Mouse (Mus musculus): ENCODE measurements around the gene Sptbn4. TPM values are rescaled to one million over a fixed set of nuclear protein-coding genes. Genes with fewer than 3 reads are reported as not detected.

Sptbn4 gene
- total RNA-seq, 1 experiment, result 9.1 TPM

GRCm38 (mm10) chr7:27328161-27328560 lies 119.3 kb downstream of the Sptbn4 start:
- in situ Hi-C loops (cut with MboI; ENCODE audit: low sequenced_read_pairs in 2 of 2, unreplicated experiment in 2 of 2), result no loop called here
- Histone ChIP-seq H3K4me1 (ENCODE audit: control insufficient read depth in 2 of 2, insufficient read depth in 2 of 2, low read length in 2 of 2, poor library complexity in 1 of 2) (peaks cover 16 to 27% of the 10 kb centered on the region in 2 experiments; a peak in 3 of 4 replicates), H3K9ac (ENCODE audit: insufficient read depth, low read depth, low read length, poor library complexity, severe bottlenecking) (peak overlapping the region; percentile 62; the same call in 1 of the 2 replicates), H3K9me3 (ENCODE audit: control insufficient read depth, insufficient read depth, low read depth, low read length) (no peaks in the 10 kb centered on the region), H3K4me3 (ENCODE audit: insufficient read depth in 1 of 2, low read depth in 1 of 2, low read length in 2 of 2, poor library complexity in 1 of 2, severe bottlenecking in 1 of 2) (peak overlapping the region in 1 of 2 experiments; percentile 52; a peak in 2 of 4 replicates), H3K27ac (ENCODE audit: insufficient read depth, low read depth, low read length, poor library complexity, severe bottlenecking) (no peak overlapping the region), H3K36me3 (ENCODE audit: control insufficient read depth, insufficient read depth, low read length, poor library complexity, severe bottlenecking) (peaks cover 20% of the 10 kb centered on the region)
- DNase-seq (ENCODE audit: low read depth, low spot score), result no peak
- TF ChIP-seq ZC3H11A (IDR thresholded peaks at IDR 0.05; ENCODE audit: borderline replicate concordance, low read depth, low read length) (no peak), ZNF384 (IDR thresholded peaks at IDR 0.05; ENCODE audit: low read depth, low read length) (no peak), CHD2 (IDR thresholded peaks at IDR 0.05; ENCODE audit: low read depth, low read length) (no peak), HCFC1 (IDR thresholded peaks at IDR 0.05; ENCODE audit: borderline replicate concordance, insufficient read depth, low read length) (no peak), MAFK (IDR thresholded peaks at IDR 0.05; ENCODE audit: insufficient read depth, low read depth, low read length) (no peak)

GRCm38 (mm10) chr7:27327500-27327899 lies 120.0 kb downstream of the Sptbn4 start:
- no peak for DNase-seq (ENCODE audit: low read depth, low spot score)
- TF ChIP-seq HCFC1 (IDR thresholded peaks at IDR 0.05; ENCODE audit: borderline replicate concordance, insufficient read depth, low read length), result no peak
- TF ChIP-seq ZC3H11A (IDR thresholded peaks at IDR 0.05; ENCODE audit: borderline replicate concordance, low read depth, low read length), result no peak
- TF ChIP-seq CHD2 (IDR thresholded peaks at IDR 0.05; ENCODE audit: low read depth, low read length), result no peak
- no peak for TF ChIP-seq MAFK (IDR thresholded peaks at IDR 0.05; ENCODE audit: insufficient read depth, low read depth, low read length)
- no peak for TF ChIP-seq ZNF384 (IDR thresholded peaks at IDR 0.05; ENCODE audit: low read depth, low read length)
- peaks cover 23% of the 10 kb centered on the region for H3K36me3 ChIP-seq (ENCODE audit: control insufficient read depth, insufficient read depth, low read length, poor library complexity, severe bottlenecking)
- H3K4me3 ChIP-seq (ENCODE audit: insufficient read depth in 1 of 2, low read depth in 1 of 2, low read length in 2 of 2, poor library complexity in 1 of 2, severe bottlenecking in 1 of 2), result peak overlapping the region in 1 of 2 experiments; percentile 52; a peak in 2 of 4 replicates
- H3K4me1 ChIP-seq (ENCODE audit: control insufficient read depth in 2 of 2, insufficient read depth in 2 of 2, low read length in 2 of 2, poor library complexity in 1 of 2), result peaks cover 19 to 30% of the 10 kb centered on the region in 2 experiments; a peak in 3 of 4 replicates
- no peak overlapping the region for H3K27ac ChIP-seq (ENCODE audit: insufficient read depth, low read depth, low read length, poor library complexity, severe bottlenecking)
- in situ Hi-C loops (cut with MboI; ENCODE audit: low sequenced_read_pairs in 2 of 2, unreplicated experiment in 2 of 2), result no loop called here
- peak overlapping the region; percentile 3; the same call in 1 of the 2 replicates for H3K9ac ChIP-seq (ENCODE audit: insufficient read depth, low read depth, low read length, poor library complexity, severe bottlenecking)
- H3K9me3 ChIP-seq (ENCODE audit: control insufficient read depth, insufficient read depth, low read depth, low read length), result no peaks in the 10 kb centered on the region

GRCm38 (mm10) chr7:27326101-27326880 lies 121.2 kb downstream of the Sptbn4 start:
- in situ Hi-C loops (cut with MboI; ENCODE audit: low sequenced_read_pairs in 2 of 2, unreplicated experiment in 2 of 2), result no loop called here
- no peaks in the 10 kb centered on the region for H3K9me3 ChIP-seq (ENCODE audit: control insufficient read depth, insufficient read depth, low read depth, low read length)
- H3K4me3 ChIP-seq (ENCODE audit: insufficient read depth in 1 of 2, low read depth in 1 of 2, low read length in 2 of 2, poor library complexity in 1 of 2, severe bottlenecking in 1 of 2), result peak overlapping the region; percentile 58 to 65
- H3K36me3 ChIP-seq (ENCODE audit: control insufficient read depth, insufficient read depth, low read length, poor library complexity, severe bottlenecking), result peaks cover 26% of the 10 kb centered on the region
- peaks cover 16 to 34% of the 10 kb centered on the region in 2 experiments for H3K4me1 ChIP-seq (ENCODE audit: control insufficient read depth in 2 of 2, insufficient read depth in 2 of 2, low read length in 2 of 2, poor library complexity in 1 of 2)
- TF ChIP-seq HCFC1 (IDR thresholded peaks at IDR 0.05; ENCODE audit: borderline replicate concordance, insufficient read depth, low read length) (0 out of 2 replicates have a peak, but pooled peaks have one; percentile 12), MAFK (IDR thresholded peaks at IDR 0.05; ENCODE audit: insufficient read depth, low read depth, low read length) (no peak)
- DNase-seq (ENCODE audit: low read depth, low spot score), result no peak
- H3K27ac ChIP-seq (ENCODE audit: insufficient read depth, low read depth, low read length, poor library complexity, severe bottlenecking), result no peak overlapping the region; the same call in 1 of the 2 replicates
- peak overlapping the region; percentile 9; the same call in 1 of the 2 replicates for H3K9ac ChIP-seq (ENCODE audit: insufficient read depth, low read depth, low read length, poor library complexity, severe bottlenecking)

- in situ Hi-C loops (cut with MboI; ENCODE audit: low sequenced_read_pairs in 2 of 2, unreplicated experiment in 2 of 2), result no loop called here
- H3K36me3 ChIP-seq (ENCODE audit: control insufficient read depth, insufficient read depth, low read length, poor library complexity, severe bottlenecking), result peaks cover 29% of the 10 kb centered on the region
- TF ChIP-seq ZNF384 (IDR thresholded peaks at IDR 0.05; ENCODE audit: low read depth, low read length), result no peak
- TF ChIP-seq ZC3H11A (IDR thresholded peaks at IDR 0.05; ENCODE audit: borderline replicate concordance, low read depth, low read length), result no peak
- TF ChIP-seq HCFC1 (IDR thresholded peaks at IDR 0.05; ENCODE audit: borderline replicate concordance, insufficient read depth, low read length), result no peak
- no peak for TF ChIP-seq MAFK (IDR thresholded peaks at IDR 0.05; ENCODE audit: insufficient read depth, low read depth, low read length)
- TF ChIP-seq CHD2 (IDR thresholded peaks at IDR 0.05; ENCODE audit: low read depth, low read length), result no peak
- DNase-seq (ENCODE audit: low read depth, low spot score), result no peak
- peak overlapping the region; percentile 58 to 65 for H3K4me3 ChIP-seq (ENCODE audit: insufficient read depth in 1 of 2, low read depth in 1 of 2, low read length in 2 of 2, poor library complexity in 1 of 2, severe bottlenecking in 1 of 2)
- peaks cover 16 to 34% of the 10 kb centered on the region in 2 experiments for H3K4me1 ChIP-seq (ENCODE audit: control insufficient read depth in 2 of 2, insufficient read depth in 2 of 2, low read length in 2 of 2, poor library complexity in 1 of 2)
- no peaks in the 10 kb centered on the region for H3K9me3 ChIP-seq (ENCODE audit: control insufficient read depth, insufficient read depth, low read depth, low read length)
- no peak overlapping the region; the same call in 1 of the 2 replicates for H3K27ac ChIP-seq (ENCODE audit: insufficient read depth, low read depth, low read length, poor library complexity, severe bottlenecking)
- peak overlapping the region; percentile 29 for H3K9ac ChIP-seq (ENCODE audit: insufficient read depth, low read depth, low read length, poor library complexity, severe bottlenecking)
Measured at GRCm38 (mm10) chr7:27325697-27326096, 121.8 kb downstream of the Sptbn4 start.

All from ES-E14 (cell line).